Mouse (Mus musculus) heart, embryonic 14.5 days (tissue): ENCODE data around the gene Nsun3. TPM values are rescaled to one million over a fixed set of nuclear protein-coding genes. Genes with fewer than 3 reads are reported as not detected.

ENCODE experiments used
- ATAC-seq: fragments of 200-750 bp; cut with Nextera tagmentation; 2 replicates; pipeline ENCODE4 v1.8.0; 2017; ENCODE audit warnings: low read depth, moderate TSS enrichment; ENCODE audit not compliant: insufficient number of reproducible peaks, insufficient read depth, low FRiP score
- H3K27ac ChIP-seq, 2 experiments: fragments of 200-500 bp in 1 of 2; fragments of 300-500 bp in 1 of 2; sonication (generic) in 1 of 2; replicated peaks in 1 of 2; 2 replicates each; pipeline ENCODE4 v1.5.1; 2012 to 2014; ENCODE audit warnings: low read depth in 2 of 2, low read length in 2 of 2, control low read depth in 1 of 2, mild to moderate bottlenecking in 1 of 2, mixed read lengths in 1 of 2; ENCODE audit not compliant: control insufficient read depth in 1 of 2, insufficient read depth in 1 of 2
- H3K27me3 ChIP-seq: fragments of 300-500 bp; sonication (generic); 2 replicates; pipeline ENCODE4 v1.6.1; 2014; ENCODE audit warnings: mild to moderate bottlenecking, low read length, control low read depth; ENCODE audit not compliant: control insufficient read depth, insufficient read depth
- H3K36me3 ChIP-seq: fragments of 300-500 bp; sonication (generic); 2 replicates; pipeline ENCODE4 v1.6.1; 2014; ENCODE audit warnings: mild to moderate bottlenecking, control low read depth, low read length, mixed read lengths; ENCODE audit not compliant: control insufficient read depth, insufficient read depth
- H3K4me1 ChIP-seq, 2 experiments: fragments of 200-500 bp in 1 of 2; fragments of 300-500 bp in 1 of 2; sonication (generic) in 1 of 2; 2 replicates each; pipeline ENCODE4 v1.6.1; 2012 to 2014; ENCODE audit warnings: low read length in 2 of 2, control low read depth in 1 of 2, mixed read lengths in 1 of 2; ENCODE audit not compliant: control insufficient read depth in 2 of 2, insufficient read depth in 2 of 2
- H3K4me2 ChIP-seq: fragments of 300-500 bp; sonication (generic); 2 replicates; pipeline ENCODE4 v1.6.1; 2014; ENCODE audit warnings: mild to moderate bottlenecking, low read length
- H3K4me3 ChIP-seq, 2 experiments: fragments of 200-500 bp in 1 of 2; fragments of 300-500 bp in 1 of 2; sonication (generic) in 1 of 2; 2 replicates each; pipeline ENCODE4 v1.5.1; 2012 to 2014; ENCODE audit warnings: low read length in 2 of 2, mild to moderate bottlenecking in 2 of 2, control low read depth in 1 of 2, low read depth in 1 of 2, moderate library complexity in 1 of 2; ENCODE audit not compliant: control insufficient read depth in 1 of 2, insufficient read depth in 1 of 2
- H3K9ac ChIP-seq: fragments of 300-500 bp; sonication (generic); 2 replicates; pipeline ENCODE4 v1.6.1; 2014; ENCODE audit warnings: mild to moderate bottlenecking, low read length
- H3K9me3 ChIP-seq: fragments of 300-500 bp; sonication (generic); 2 replicates; pipeline ENCODE4 v1.6.1; 2016; ENCODE audit warnings: low read length, control low read depth; ENCODE audit not compliant: control insufficient read depth
- WGBS: fragments of 180-500 bp; shearing (Covaris S2); extraction: QIAGEN DNeasy Blood & Tissue Kit; methylation state at CpG from one replicate; pipeline ENCODE4 v1.1.7; 2014; 5-methylcytosine and 5-hydroxymethylcytosine counted together
- polyA plus RNA-seq: library from polyadenylated mRNA; unstranded; fragments of >200 nt; fragmentation: Nextera tagmentation; extraction: Ambion mirVana; gene quantifications from 2 replicates; pipeline ENCODE4 v1.2.1, GENCODE M21; 2014

Gene Nsun3
- polyA plus RNA-seq, 1 experiment from 2014 or later: 8.1 TPM

DNA sequence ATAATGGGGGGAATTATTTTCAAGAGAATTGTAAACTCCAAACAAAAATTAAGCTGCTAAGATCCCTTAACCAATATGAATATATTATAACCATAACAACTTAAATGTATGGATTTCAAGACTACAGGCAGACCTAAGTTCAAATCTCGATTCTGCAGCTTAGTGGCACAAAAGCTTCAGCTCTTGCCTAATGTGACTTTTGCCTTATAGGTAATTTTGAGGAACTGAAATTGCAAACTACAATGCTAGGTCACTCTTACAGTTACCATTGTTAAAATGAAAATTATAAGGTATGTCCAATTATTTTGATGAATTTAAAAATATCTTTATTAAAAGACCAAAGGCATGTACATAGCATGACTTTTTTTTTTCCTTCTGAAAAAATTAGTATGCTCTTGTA lies 10.0 kb upstream of the Nsun3 start:
- no peaks in the 10 kb centered on the region for H3K27me3 ChIP-seq
- 86% methylated on average over 1 of the region's 1 CpGs for WGBS
- no peaks in the 10 kb centered on the region for H3K9me3 ChIP-seq
- no peak overlapping the region for H3K9ac ChIP-seq
- H3K36me3 ChIP-seq: peaks cover 8% of the 10 kb centered on the region
- no peak overlapping the region for H3K4me3 ChIP-seq
- no peak for ATAC-seq
- H3K4me1 ChIP-seq: peaks cover 4 to 7% of the 10 kb centered on the region in 2 experiments; a peak in 2 of 4 replicates
- no peak overlapping the region for H3K4me2 ChIP-seq
- no peak overlapping the region for H3K27ac ChIP-seq

DNA sequence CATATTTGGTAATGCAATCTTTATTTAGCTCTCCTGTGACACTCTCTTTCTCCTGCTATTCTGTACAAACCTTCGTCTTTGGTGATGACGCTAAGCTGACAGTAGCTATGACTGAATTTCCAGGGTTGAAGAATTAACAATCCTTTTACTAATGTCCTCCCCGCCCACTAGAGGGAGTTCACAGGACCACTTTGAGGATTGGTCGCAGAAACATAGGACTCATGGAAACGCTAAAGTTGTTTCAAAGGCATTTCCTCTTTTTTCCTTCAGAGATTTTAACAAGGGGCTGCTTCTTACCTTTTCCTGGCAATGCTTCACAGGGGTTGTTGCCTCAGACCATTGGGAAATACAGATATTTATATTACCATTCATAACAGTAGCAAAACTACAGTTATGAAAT lies 4.4 kb downstream of the Nsun3 start:
- H3K27ac ChIP-seq: no peak overlapping the region
- no peak overlapping the region for H3K4me2 ChIP-seq
- H3K9me3 ChIP-seq: no peaks in the 10 kb centered on the region
- WGBS: 47% methylated on average over 5 of the region's 5 CpGs
- no peaks in the 10 kb centered on the region for H3K27me3 ChIP-seq
- peaks cover 4 to 9% of the 10 kb centered on the region in 2 experiments for H3K4me1 ChIP-seq
- no peak for ATAC-seq
- peaks cover 9% of the 10 kb centered on the region; the same call in 1 of the 2 replicates for H3K36me3 ChIP-seq
- H3K9ac ChIP-seq: no peak overlapping the region
- no peak overlapping the region for H3K4me3 ChIP-seq

DNA sequence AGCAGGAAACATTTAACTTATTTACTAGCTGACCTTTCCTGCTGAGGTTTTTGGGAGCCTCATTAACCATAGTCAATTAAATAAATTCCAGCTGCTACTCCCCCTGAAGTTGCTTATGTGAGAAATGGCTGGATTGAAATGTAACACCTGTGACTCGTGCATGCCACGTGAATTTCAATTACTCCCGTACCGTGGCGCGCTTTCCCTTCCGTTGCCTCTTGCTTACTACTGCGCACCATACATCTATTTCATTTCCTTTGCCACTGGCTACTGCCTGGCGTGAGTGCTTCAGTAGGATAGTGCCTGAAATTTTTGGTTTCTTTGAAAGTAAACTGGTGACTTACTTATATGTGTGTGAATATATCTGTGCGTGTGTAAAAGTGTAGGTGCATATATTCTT lies 8.3 kb downstream of the Nsun3 start:
- H3K27me3 ChIP-seq: no peaks in the 10 kb centered on the region
- no peaks in the 10 kb centered on the region for H3K9me3 ChIP-seq
- WGBS: 88% methylated on average over 10 of the region's 10 CpGs
- H3K36me3 ChIP-seq: peaks cover 15% of the 10 kb centered on the region
- H3K4me3 ChIP-seq: no peak overlapping the region
- no peak for ATAC-seq
- H3K4me2 ChIP-seq: no peak overlapping the region
- no peaks in the 10 kb centered on the region for H3K4me1 ChIP-seq
- no peak overlapping the region for H3K27ac ChIP-seq
- H3K9ac ChIP-seq: no peak overlapping the region

DNA sequence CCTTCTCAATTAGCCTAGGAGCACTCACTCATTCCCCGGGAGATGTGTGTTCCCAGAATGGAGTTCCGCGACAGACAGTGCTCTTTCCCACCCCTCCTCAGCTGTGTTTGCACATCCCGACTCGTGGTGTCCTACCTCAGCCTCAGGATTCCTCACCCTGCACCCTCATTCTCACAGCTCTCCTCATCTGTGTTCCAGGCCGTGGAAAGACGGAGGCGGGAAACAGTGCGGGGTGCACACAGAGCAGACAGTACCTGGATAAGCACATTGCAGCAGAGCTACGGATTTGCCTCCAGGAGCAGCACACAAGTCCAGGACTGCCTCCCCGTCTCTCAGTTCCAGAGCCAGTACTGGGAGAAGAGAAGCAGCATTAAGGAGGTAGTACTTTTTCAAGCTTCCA lies 10.6 kb downstream of the Nsun3 start:
- H3K4me2 ChIP-seq: no peak overlapping the region
- no peaks in the 10 kb centered on the region for H3K4me1 ChIP-seq
- H3K36me3 ChIP-seq: peaks cover 8% of the 10 kb centered on the region; the same call in 1 of the 2 replicates
- no peak overlapping the region for H3K9ac ChIP-seq
- no peak overlapping the region for H3K4me3 ChIP-seq
- no peaks in the 10 kb centered on the region for H3K9me3 ChIP-seq
- H3K27me3 ChIP-seq: no peaks in the 10 kb centered on the region
- WGBS: 82% methylated on average over 11 of the region's 11 CpGs
- no peak for ATAC-seq
- H3K27ac ChIP-seq: no peak overlapping the region

DNA sequence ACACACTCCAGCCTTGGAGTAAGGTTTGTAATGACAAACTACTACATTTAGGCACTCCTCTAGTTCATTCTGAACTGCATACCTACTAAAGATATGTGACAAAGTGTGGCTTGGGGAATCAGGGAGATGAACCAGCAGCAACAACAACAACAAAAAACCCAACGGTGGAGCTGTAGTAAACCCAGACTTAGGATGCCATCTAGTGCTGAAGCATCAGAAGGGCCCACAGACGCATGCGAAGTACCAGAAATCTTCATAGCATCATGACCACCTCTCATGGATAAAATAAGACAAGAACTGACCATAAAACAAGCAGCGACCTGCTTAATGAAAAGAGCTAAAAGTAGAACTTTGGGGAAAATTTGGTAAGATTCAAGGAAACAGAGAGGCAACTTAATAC lies 13.2 kb downstream of the Nsun3 start:
- Histone ChIP-seq H3K4me3 (no peak overlapping the region), H3K9ac (no peak overlapping the region), H3K4me2 (no peak overlapping the region), H3K27me3 (no peaks in the 10 kb centered on the region), H3K4me1 (no peaks in the 10 kb centered on the region), H3K27ac (no peak overlapping the region), H3K36me3 (peaks cover 8% of the 10 kb centered on the region; the same call in 1 of the 2 replicates), H3K9me3 (no peaks in the 10 kb centered on the region)
- 70% methylated on average over 4 of the region's 4 CpGs for WGBS
- ATAC-seq: no peak

DNA sequence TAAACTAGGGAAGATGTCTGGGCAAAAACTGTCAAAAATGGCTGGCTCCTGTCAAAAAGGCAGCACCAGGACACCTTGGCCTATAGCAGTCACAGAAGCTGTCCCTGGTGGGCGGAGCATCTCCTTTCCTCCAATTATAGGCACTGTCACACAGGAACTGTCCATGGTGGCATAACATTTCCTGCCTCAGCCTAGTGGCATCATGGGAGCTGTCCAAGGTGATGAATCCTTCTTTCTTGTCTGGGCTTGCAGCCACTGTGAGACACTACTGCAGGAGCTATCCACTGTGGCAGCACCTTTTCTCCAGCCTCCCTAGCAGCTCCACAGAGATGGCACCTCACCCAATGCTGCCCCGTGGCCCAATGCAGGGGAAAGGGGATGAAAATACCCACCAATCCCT lies 28.3 kb downstream of the Nsun3 start:
- no peaks in the 10 kb centered on the region for H3K27me3 ChIP-seq
- H3K4me1 ChIP-seq: no peaks in the 10 kb centered on the region
- no peak for ATAC-seq
- no peaks in the 10 kb centered on the region for H3K36me3 ChIP-seq
- H3K4me2 ChIP-seq: no peak overlapping the region
- H3K4me3 ChIP-seq: no peak overlapping the region
- no peak overlapping the region for H3K27ac ChIP-seq
- 81% methylated on average over 2 of the region's 2 CpGs for WGBS
- H3K9me3 ChIP-seq: 0 out of 2 replicates have a peak, but pooled peaks cover 3% of the 10 kb centered on the region
- no peak overlapping the region for H3K9ac ChIP-seq

DNA sequence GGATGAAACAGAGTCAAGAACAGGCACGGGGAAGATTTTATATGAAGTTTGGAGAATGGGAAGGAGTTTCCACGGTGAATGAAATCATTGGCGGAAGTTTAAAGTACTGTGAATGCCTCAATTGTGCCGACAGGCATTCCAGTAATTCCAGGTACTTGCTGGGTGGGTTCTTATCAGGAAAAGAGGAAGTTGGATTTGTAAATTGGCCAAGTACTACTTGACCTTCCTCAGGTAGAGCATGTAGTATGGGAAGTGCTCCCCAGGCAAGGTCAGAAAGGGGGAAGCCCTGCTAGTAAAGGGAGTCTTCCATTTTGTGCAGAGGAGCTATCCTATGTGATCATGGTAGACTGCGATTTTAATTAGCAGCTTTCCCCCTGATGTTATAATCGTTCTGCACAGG lies 31.3 kb downstream of the Nsun3 start:
- H3K4me3 ChIP-seq: no peak overlapping the region
- no peak overlapping the region for H3K27ac ChIP-seq
- H3K9me3 ChIP-seq: 0 out of 2 replicates have a peak, but pooled peaks cover 3% of the 10 kb centered on the region
- H3K4me1 ChIP-seq: no peaks in the 10 kb centered on the region
- no peak overlapping the region for H3K4me2 ChIP-seq
- H3K36me3 ChIP-seq: no peaks in the 10 kb centered on the region
- H3K27me3 ChIP-seq: no peaks in the 10 kb centered on the region
- no peak overlapping the region for H3K9ac ChIP-seq
- ATAC-seq: no peak
- WGBS: 66% methylated on average over 6 of the region's 6 CpGs

DNA sequence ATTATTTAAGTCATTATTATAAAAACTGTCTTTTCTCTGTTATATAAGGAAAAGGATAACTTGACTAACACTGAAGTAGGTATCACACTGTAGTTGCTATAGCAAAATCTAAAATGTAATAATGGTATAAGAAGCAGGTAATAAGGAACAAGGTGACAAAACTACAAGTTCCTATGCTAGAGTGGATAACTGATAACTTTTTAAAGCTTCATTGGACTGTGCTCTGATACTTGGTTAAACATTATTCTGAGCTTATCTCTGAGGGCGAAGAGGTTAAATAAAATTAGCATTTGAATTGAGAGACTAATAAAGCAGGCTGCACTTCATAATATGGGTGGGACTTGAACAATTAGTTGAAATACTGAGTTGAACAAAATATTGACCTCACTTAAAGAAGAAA lies 33.0 kb downstream of the Nsun3 start:
- WGBS: 92% methylated on average over 1 of the region's 1 CpGs
- no peak overlapping the region for H3K27ac ChIP-seq
- ATAC-seq: no peak
- H3K9me3 ChIP-seq: 0 out of 2 replicates have a peak, but pooled peaks cover 3% of the 10 kb centered on the region
- H3K36me3 ChIP-seq: no peaks in the 10 kb centered on the region
- no peaks in the 10 kb centered on the region for H3K4me1 ChIP-seq
- no peak overlapping the region for H3K9ac ChIP-seq
- H3K27me3 ChIP-seq: no peaks in the 10 kb centered on the region
- H3K4me2 ChIP-seq: no peak overlapping the region
- no peak overlapping the region for H3K4me3 ChIP-seq
